Mouse (Mus musculus) heart, embryonic 16.5 days (tissue): Measurements from ENCODE around the gene Scn1b. TPM values are rescaled to one million over a fixed set of nuclear protein-coding genes. Genes with fewer than 3 reads are reported as not detected.

Source experiments
- ATAC-seq: fragments of 200-750 bp; cut with Nextera tagmentation; replicated peaks from 2 replicates; pipeline ENCODE4 v1.8.0; 2017; ENCODE audit warnings: moderate number of reproducible peaks; ENCODE audit not compliant: insufficient read depth, low FRiP score; ENCODE audit errors: extremely low read depth
- H3K27ac ChIP-seq: fragments of 300-500 bp; sonication (generic); 2 replicates; pipeline ENCODE4 v1.5.1; 2014; ENCODE audit warnings: mild to moderate bottlenecking, low read length, control low read depth, moderate library complexity
- H3K27me3 ChIP-seq: fragments of 300-500 bp; sonication (generic); 2 replicates; pipeline ENCODE4 v1.6.1; 2014; ENCODE audit warnings: low read length, mixed read lengths; ENCODE audit not compliant: control insufficient read depth, insufficient read depth
- H3K36me3 ChIP-seq: fragments of 300-500 bp; sonication (generic); 2 replicates; pipeline ENCODE4 v1.6.1; 2014; ENCODE audit not compliant: control insufficient read depth, insufficient read depth
- H3K4me1 ChIP-seq: fragments of 300-500 bp; sonication (generic); 2 replicates; pipeline ENCODE4 v1.6.1; 2014; ENCODE audit warnings: low read length, mixed read lengths; ENCODE audit not compliant: control insufficient read depth, insufficient read depth
- H3K4me2 ChIP-seq: fragments of 300-500 bp; sonication (generic); 2 replicates; pipeline ENCODE4 v1.6.1; 2014; ENCODE audit warnings: low read depth, mild to moderate bottlenecking, control low read depth, low read length
- H3K4me3 ChIP-seq: fragments of 300-500 bp; sonication (generic); 2 replicates; pipeline ENCODE4 v1.5.1; 2014; ENCODE audit warnings: mild to moderate bottlenecking, control low read depth, low read length
- H3K9ac ChIP-seq: fragments of 300-500 bp; sonication (generic); 2 replicates; pipeline ENCODE4 v1.6.1; 2014; ENCODE audit warnings: low read length, control low read depth
- H3K9me3 ChIP-seq: fragments of 300-500 bp; sonication (generic); replicated peaks from 2 replicates; pipeline ENCODE4 v1.6.1; 2016; ENCODE audit warnings: low read length; ENCODE audit not compliant: control insufficient read depth
- WGBS: fragments of 180-500 bp; shearing (Covaris S2); extraction: QIAGEN DNeasy Blood & Tissue Kit; methylation state at CpG from one replicate; pipeline ENCODE4 v1.1.7; 2014; 5-methylcytosine and 5-hydroxymethylcytosine counted together
- polyA plus RNA-seq: library from polyadenylated mRNA; unstranded; fragments of >200 nt; fragmentation: Nextera tagmentation; extraction: Ambion mirVana; gene quantifications from 2 replicates; pipeline ENCODE4 v1.2.1, GENCODE M21; 2015

Scn1b gene
- polyA plus RNA-seq, 1 experiment from 2014 or later: 2.8 TPM

GRCm38 (mm10) chr7:31150566-31151300 is 23.9 kb upstream of the Scn1b start:
- Histone ChIP-seq H3K9me3 (no peaks in the 10 kb centered on the region), H3K4me3 (peak overlapping the region; percentile 88), H3K9ac (peak overlapping the region; percentile 96), H3K27me3 (no peaks in the 10 kb centered on the region), H3K4me2 (peak overlapping the region; percentile 71), H3K27ac (peak overlapping the region; percentile 93), H3K36me3 (0 out of 2 replicates have a peak, but pooled peaks cover 3% of the 10 kb centered on the region), H3K4me1 (peaks cover 34% of the 10 kb centered on the region)
- ATAC-seq: peak; percentile 86
- WGBS: under 1% methylated on average over 58 of the region's 63 CpGs

GRCm38 (mm10) chr7:31149751-31150565 is 23.2 kb upstream of the Scn1b start:
- ATAC-seq: no peak
- Histone ChIP-seq H3K9ac (peak overlapping the region; percentile 96), H3K36me3 (0 out of 2 replicates have a peak, but pooled peaks cover 3% of the 10 kb centered on the region), H3K27me3 (no peaks in the 10 kb centered on the region), H3K4me3 (peak overlapping the region; percentile 88), H3K4me2 (peak overlapping the region; percentile 71), H3K9me3 (no peaks in the 10 kb centered on the region), H3K4me1 (peaks cover 32% of the 10 kb centered on the region), H3K27ac (peak overlapping the region; percentile 93)
- WGBS: 3% methylated on average over 19 of the region's 20 CpGs

GRCm38 (mm10) chr7:31149271-31149670 is 22.5 kb upstream of the Scn1b start:
- Histone ChIP-seq H3K4me1 (peaks cover 32% of the 10 kb centered on the region), H3K27ac (peak overlapping the region; percentile 93), H3K27me3 (no peaks in the 10 kb centered on the region), H3K4me2 (peak overlapping the region; percentile 71), H3K36me3 (0 out of 2 replicates have a peak, but pooled peaks cover 3% of the 10 kb centered on the region), H3K9me3 (no peaks in the 10 kb centered on the region), H3K9ac (peak overlapping the region; percentile 96), H3K4me3 (peak overlapping the region; percentile 88)
- no peak for ATAC-seq
- 38% methylated on average over 9 of the region's 9 CpGs for WGBS

- Histone ChIP-seq H3K27me3 (no peaks in the 10 kb centered on the region), H3K36me3 (0 out of 2 replicates have a peak, but pooled peaks cover 3% of the 10 kb centered on the region), H3K4me2 (peak overlapping the region; percentile 71), H3K27ac (peak overlapping the region; percentile 63; the same call in 1 of the 2 replicates), H3K9ac (peak overlapping the region; percentile 51; the same call in 1 of the 2 replicates), H3K4me1 (peaks cover 32% of the 10 kb centered on the region), H3K4me3 (peak overlapping the region; percentile 88), H3K9me3 (no peaks in the 10 kb centered on the region)
- WGBS: 9% methylated on average over 9 of the region's 9 CpGs
- no peak; the same call in 1 of the 2 replicates for ATAC-seq
Measured at GRCm38 (mm10) chr7:31148756-31149155, 22.0 kb upstream of the Scn1b start.

GRCm38 (mm10) chr7:31148086-31148485 is 21.3 kb upstream of the Scn1b start:
- Histone ChIP-seq H3K4me3 (no peak overlapping the region), H3K9me3 (no peaks in the 10 kb centered on the region), H3K27me3 (no peaks in the 10 kb centered on the region), H3K4me1 (peaks cover 32% of the 10 kb centered on the region), H3K36me3 (peaks cover 7% of the 10 kb centered on the region), H3K4me2 (peak overlapping the region; percentile 71; the same call in 1 of the 2 replicates), H3K27ac (peak overlapping the region; percentile 63; the same call in 1 of the 2 replicates), H3K9ac (peak overlapping the region; percentile 51; the same call in 1 of the 2 replicates)
- ATAC-seq: no peak
- 76% methylated on average over 3 of the region's 3 CpGs for WGBS

GRCm38 (mm10) chr7:31145596-31146160 is 18.9 kb upstream of the Scn1b start:
- ATAC-seq: no peak
- Histone ChIP-seq H3K4me2 (no peak overlapping the region), H3K36me3 (peaks cover 29% of the 10 kb centered on the region), H3K4me1 (peaks cover 25% of the 10 kb centered on the region), H3K9me3 (no peaks in the 10 kb centered on the region), H3K9ac (no peak overlapping the region), H3K4me3 (no peak overlapping the region), H3K27ac (no peak overlapping the region), H3K27me3 (no peaks in the 10 kb centered on the region)
- 44% methylated on average over 12 of the region's 12 CpGs for WGBS

GRCm38 (mm10) chr7:31144886-31145285 is 18.1 kb upstream of the Scn1b start:
- no peak overlapping the region for H3K4me2 ChIP-seq
- H3K9ac ChIP-seq: no peak overlapping the region
- no peaks in the 10 kb centered on the region for H3K9me3 ChIP-seq
- 97% methylated on average over 16 of the region's 16 CpGs for WGBS
- H3K27ac ChIP-seq: no peak overlapping the region
- H3K4me3 ChIP-seq: no peak overlapping the region
- peaks cover 30% of the 10 kb centered on the region for H3K4me1 ChIP-seq
- ATAC-seq: no peak
- no peaks in the 10 kb centered on the region for H3K27me3 ChIP-seq
- peaks cover 32% of the 10 kb centered on the region for H3K36me3 ChIP-seq

- no peak overlapping the region for H3K27ac ChIP-seq
- H3K27me3 ChIP-seq: no peaks in the 10 kb centered on the region
- no peak overlapping the region for H3K9ac ChIP-seq
- WGBS: 90% methylated on average over 10 of the region's 10 CpGs
- H3K9me3 ChIP-seq: no peaks in the 10 kb centered on the region
- ATAC-seq: no peak
- H3K36me3 ChIP-seq: peaks cover 67% of the 10 kb centered on the region
- peaks cover 7% of the 10 kb centered on the region for H3K4me1 ChIP-seq
- H3K4me3 ChIP-seq: no peak overlapping the region
- H3K4me2 ChIP-seq: no peak overlapping the region
Measured at GRCm38 (mm10) chr7:31140941-31141340, 14.1 kb upstream of the Scn1b start.
